Mouse (Mus musculus) forebrain, embryonic 10.5 days (tissue): ENCODE measurements at regions not wholly inside any gene's neighbourhood (a gene's known extent, or its start where the extent isn't known, plus 50 kb on each side); places are given as distances from the start of the nearest gene placed in this dataset.

Experiments
- DNase-seq: peaks from one replicate; pipeline ENCODE4 v3.0.0-alpha.2; 2017; ENCODE audit warnings: low spot score; ENCODE audit errors: extremely low spot score
- H3K27ac ChIP-seq: fragments of 300-500 bp; sonication (generic); 2 replicates; pipeline ENCODE4 v1.5.1; 2016; ENCODE audit warnings: mild to moderate bottlenecking
- H3K27me3 ChIP-seq: fragments of 300-500 bp; sonication (generic); 2 replicates; pipeline ENCODE4 v1.6.1; 2016; ENCODE audit warnings: mild to moderate bottlenecking; ENCODE audit not compliant: poor library complexity, severe bottlenecking
- H3K36me3 ChIP-seq: fragments of 300-500 bp; sonication (generic); replicated peaks from 2 replicates; pipeline ENCODE4 v1.6.1; 2016; ENCODE audit warnings: mild to moderate bottlenecking, moderate library complexity
- H3K4me1 ChIP-seq: fragments of 300-500 bp; sonication (generic); 2 replicates; pipeline ENCODE4 v1.6.1; 2016
- H3K4me3 ChIP-seq: fragments of 300-500 bp; sonication (generic); 2 replicates; pipeline ENCODE4 v1.5.1; 2016; ENCODE audit warnings: mild to moderate bottlenecking, moderate library complexity
- H3K9me3 ChIP-seq: fragments of 300-500 bp; sonication (generic); 2 replicates; pipeline ENCODE4 v1.6.1; 2016; ENCODE audit warnings: mild to moderate bottlenecking, moderate library complexity
- WGBS: fragments of 180-500 bp; shearing (Covaris S2); methylation state at CpG from one replicate; pipeline ENCODE4 v1.1.7; 2016; 5-methylcytosine and 5-hydroxymethylcytosine counted together

GRCm38 (mm10) chr1:64337619-64338574, 194.5 kb upstream of the Creb1 start:
- H3K27ac ChIP-seq = no peak overlapping the region
- H3K27me3 ChIP-seq = no peaks in the 10 kb centered on the region
- peak overlapping the region; percentile 10; the same call in 1 of the 2 replicates for H3K4me3 ChIP-seq
- H3K9me3 ChIP-seq = no peaks in the 10 kb centered on the region
- WGBS = 53% methylated on average over 25 of the region's 25 CpGs
- H3K4me1 ChIP-seq = peaks cover 29% of the 10 kb centered on the region
- no peaks in the 10 kb centered on the region for H3K36me3 ChIP-seq
- DNase-seq = peak; percentile 33

GRCm38 (mm10) chr1:64331566-64331965, 200.9 kb upstream of the Creb1 start:
- no peak overlapping the region for H3K27ac ChIP-seq
- DNase-seq = no peak
- H3K36me3 ChIP-seq = no peaks in the 10 kb centered on the region
- 62% methylated on average over 2 of the region's 2 CpGs for WGBS
- H3K9me3 ChIP-seq = no peaks in the 10 kb centered on the region
- H3K4me3 ChIP-seq = no peak overlapping the region
- no peaks in the 10 kb centered on the region for H3K27me3 ChIP-seq
- H3K4me1 ChIP-seq = peaks cover 19% of the 10 kb centered on the region

DNA sequence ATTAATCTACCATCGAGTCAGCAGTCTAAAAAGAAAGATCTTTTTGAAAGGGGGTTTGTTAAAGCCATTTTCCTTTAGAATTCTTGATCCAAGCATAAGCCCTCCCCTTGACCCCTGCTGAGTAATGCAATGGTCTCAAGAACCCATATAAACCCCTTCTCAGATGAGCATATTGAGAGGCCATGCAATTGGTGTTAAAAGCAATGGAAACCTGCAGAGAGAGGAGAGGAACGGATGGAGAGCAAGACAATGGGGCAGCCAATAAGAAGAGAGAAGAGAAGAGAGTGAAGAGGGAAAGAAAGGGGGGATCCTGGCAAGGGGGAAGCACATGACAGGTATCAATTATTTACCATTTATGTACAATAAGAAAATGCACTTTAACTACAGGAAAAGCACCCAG, 201.7 kb upstream of the Creb1 start:
- Histone ChIP-seq H3K27ac (0 out of 2 replicates have a peak overlapping the region, but pooled peaks have one; percentile 44), H3K27me3 (no peaks in the 10 kb centered on the region), H3K4me3 (no peak overlapping the region), H3K9me3 (no peaks in the 10 kb centered on the region), H3K36me3 (no peaks in the 10 kb centered on the region), H3K4me1 (peaks cover 19% of the 10 kb centered on the region)
- no peak for DNase-seq
- 17% methylated on average over 2 of the region's 2 CpGs for WGBS

DNA sequence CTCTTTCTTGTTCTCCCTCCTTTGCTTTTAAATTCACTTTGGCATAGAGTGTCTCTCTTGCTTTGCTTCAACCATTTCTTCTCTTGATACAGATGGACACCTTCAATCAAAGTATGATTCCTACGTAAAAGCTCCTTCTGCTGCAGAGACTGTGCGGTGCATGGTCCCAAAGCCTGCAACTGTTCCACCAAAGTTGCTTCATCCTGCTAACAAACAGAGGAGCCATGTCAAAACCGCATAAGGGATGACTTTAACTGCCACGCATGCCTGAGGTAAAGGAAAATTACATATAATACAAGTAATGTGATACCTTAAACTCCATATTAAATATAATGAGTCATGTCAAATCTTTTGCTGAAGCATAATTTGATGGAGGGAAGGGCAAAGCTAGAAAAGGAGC, 200.1 kb upstream of the Klf7 start:
- Histone ChIP-seq H3K4me1 (peaks cover 6% of the 10 kb centered on the region; the same call in 1 of the 2 replicates), H3K9me3 (no peaks in the 10 kb centered on the region), H3K36me3 (no peaks in the 10 kb centered on the region), H3K27me3 (no peaks in the 10 kb centered on the region), H3K4me3 (no peak overlapping the region), H3K27ac (no peak overlapping the region)
- no peak for DNase-seq
- WGBS = 94% methylated on average over 4 of the region's 4 CpGs

- H3K36me3 ChIP-seq = no peaks in the 10 kb centered on the region
- H3K4me3 ChIP-seq = no peak overlapping the region
- H3K27ac ChIP-seq = no peak overlapping the region
- no peak for DNase-seq
- WGBS = 82% methylated on average over 3 of the region's 3 CpGs
- H3K9me3 ChIP-seq = no peaks in the 10 kb centered on the region
- H3K4me1 ChIP-seq = peaks cover 6% of the 10 kb centered on the region; the same call in 1 of the 2 replicates
- H3K27me3 ChIP-seq = no peaks in the 10 kb centered on the region
These were observed 197.1 kb upstream of the Klf7 start for GRCm38 (mm10) chr1:64319155-64319582.

GRCm38 (mm10) chr1:64318440-64319154, 196.5 kb upstream of the Klf7 start:
- Histone ChIP-seq H3K4me3 (no peak overlapping the region), H3K27ac (no peak overlapping the region), H3K27me3 (no peaks in the 10 kb centered on the region), H3K9me3 (no peaks in the 10 kb centered on the region), H3K36me3 (no peaks in the 10 kb centered on the region), H3K4me1 (peaks cover 6% of the 10 kb centered on the region; the same call in 1 of the 2 replicates)
- DNase-seq = no peak
- 82% methylated on average over 8 of the region's 8 CpGs for WGBS

- 79% methylated on average over 5 of the region's 5 CpGs for WGBS
- H3K27ac ChIP-seq = no peak overlapping the region
- no peaks in the 10 kb centered on the region for H3K9me3 ChIP-seq
These were observed 195.1 kb upstream of the Klf7 start for GRCm38 (mm10) chr1:64317032-64317636.

GRCm38 (mm10) chr1:64311371-64311770, 189.3 kb upstream of the Klf7 start:
- no peaks in the 10 kb centered on the region for H3K27me3 ChIP-seq
- H3K27ac ChIP-seq = no peak overlapping the region
- DNase-seq = no peak
- WGBS = 18% methylated on average over 3 of the region's 3 CpGs
- peaks cover 6% of the 10 kb centered on the region for H3K4me1 ChIP-seq
- no peak overlapping the region for H3K4me3 ChIP-seq
- H3K36me3 ChIP-seq = no peaks in the 10 kb centered on the region
- no peaks in the 10 kb centered on the region for H3K9me3 ChIP-seq

More at GRCm38 (mm10) chr1:64317032-64317636, 195.1 kb upstream of the Klf7 start:
- Histone ChIP-seq H3K36me3 (no peaks in the 10 kb centered on the region), H3K4me3 (no peak overlapping the region), H3K4me1 (peaks cover 6% of the 10 kb centered on the region; the same call in 1 of the 2 replicates), H3K27me3 (no peaks in the 10 kb centered on the region)
- DNase-seq = no peak

- Histone ChIP-seq H3K27ac (no peak overlapping the region), H3K9me3 (no peaks in the 10 kb centered on the region), H3K36me3 (no peaks in the 10 kb centered on the region), H3K4me3 (no peak overlapping the region), H3K27me3 (no peaks in the 10 kb centered on the region), H3K4me1 (peaks cover 13% of the 10 kb centered on the region)
- no peak for DNase-seq
- WGBS = 96% methylated on average over 15 of the region's 15 CpGs
These were observed 186.5 kb upstream of the Klf7 start for GRCm38 (mm10) chr1:64308560-64308959.

- no peak for DNase-seq
- Histone ChIP-seq H3K27me3 (no peaks in the 10 kb centered on the region), H3K9me3 (no peaks in the 10 kb centered on the region), H3K36me3 (no peaks in the 10 kb centered on the region), H3K4me1 (peaks cover 16% of the 10 kb centered on the region), H3K27ac (no peak overlapping the region), H3K4me3 (no peak overlapping the region)
- 88% methylated on average over 10 of the region's 10 CpGs for WGBS
These were observed 186.0 kb upstream of the Klf7 start for GRCm38 (mm10) chr1:64308088-64308487.

GRCm38 (mm10) chr1:64305427-64306213, 183.5 kb upstream of the Klf7 start:
- Histone ChIP-seq H3K4me1 (peaks cover 22% of the 10 kb centered on the region), H3K9me3 (no peaks in the 10 kb centered on the region), H3K27ac (peak overlapping the region; percentile 49), H3K27me3 (no peaks in the 10 kb centered on the region), H3K4me3 (no peak overlapping the region), H3K36me3 (no peaks in the 10 kb centered on the region)
- WGBS = 65% methylated on average over 13 of the region's 13 CpGs
- no peak for DNase-seq

- H3K4me1 ChIP-seq = peaks cover 28% of the 10 kb centered on the region
- 16% methylated on average over 10 of the region's 10 CpGs for WGBS
- no peak for DNase-seq
- H3K27me3 ChIP-seq = no peaks in the 10 kb centered on the region
- H3K36me3 ChIP-seq = no peaks in the 10 kb centered on the region
- H3K4me3 ChIP-seq = peak overlapping the region; percentile 28
- peak overlapping the region; percentile 77 for H3K27ac ChIP-seq
- no peaks in the 10 kb centered on the region for H3K9me3 ChIP-seq
These were observed 180.8 kb upstream of the Klf7 start for GRCm38 (mm10) chr1:64302833-64303358.
